Mouse (Mus musculus) CH12.LX (cell line): ENCODE data around the gene Gmpr. TPM values are rescaled to one million over a fixed set of nuclear protein-coding genes. Genes with fewer than 3 reads are reported as not detected.

Source experiments
- DNase-seq: peaks from one replicate; pipeline ENCODE4 v3.0.0-alpha.2; 2013; ENCODE audit errors: extremely low read depth
- H3K27ac ChIP-seq: 2 replicates; pipeline ENCODE4 v1.5.1; 2012; ENCODE audit warnings: low read depth, mild to moderate bottlenecking, control low read depth, moderate library complexity; ENCODE audit not compliant: insufficient read depth
- H3K27me3 ChIP-seq: replicated peaks from 2 replicates; pipeline ENCODE3; 2012; ENCODE audit warnings: inconsistent platforms
- H3K36me3 ChIP-seq, 2 experiments: replicated peaks in 1 of 2; 2 replicates each; pipeline versions ENCODE3 to v1.6.1; 2012; ENCODE audit warnings: inconsistent platforms in 1 of 2, low read length in 1 of 2, mild to moderate bottlenecking in 1 of 2, mixed read lengths in 1 of 2, moderate library complexity in 1 of 2; ENCODE audit not compliant: control insufficient read depth in 1 of 2, insufficient read depth in 1 of 2
- H3K4me1 ChIP-seq, 2 experiments: 2 replicates each; pipeline ENCODE4 v1.6.1; 2012; ENCODE audit warnings: inconsistent platforms in 1 of 2, moderate library complexity in 1 of 2; ENCODE audit not compliant: insufficient read depth in 2 of 2, control insufficient read depth in 1 of 2
- H3K4me2 ChIP-seq: 2 replicates; pipeline ENCODE4 v1.6.1; 2012; ENCODE audit warnings: low read depth, mild to moderate bottlenecking, control low read depth; ENCODE audit not compliant: poor library complexity, insufficient read depth, severe bottlenecking
- H3K4me3 ChIP-seq, 3 experiments: fragments of 150-350 bp in 1 of 3; sonication (generic) in 1 of 3; replicated peaks in 1 of 3; 2 replicates each; pipeline versions ENCODE3 to v1.5.1; 2011 to 2012; ENCODE audit warnings: low read depth in 2 of 3, low read length in 2 of 3, mild to moderate bottlenecking in 2 of 3, moderate library complexity in 2 of 3, control low read depth in 1 of 3, improper control_type of control experiment in 1 of 3, inconsistent platforms in 1 of 3, mixed read lengths in 1 of 3; ENCODE audit not compliant: poor library complexity in 1 of 3
- H3K79me2 ChIP-seq: replicated peaks from 2 replicates; pipeline ENCODE4 v1.6.1; 2012; ENCODE audit warnings: mild to moderate bottlenecking, moderate library complexity; ENCODE audit not compliant: control insufficient read depth, poor library complexity, insufficient read depth, severe bottlenecking; ENCODE audit errors: extremely low read depth
- H3K9ac ChIP-seq: 2 replicates; pipeline ENCODE4 v1.6.1; 2012; ENCODE audit warnings: low read depth, mild to moderate bottlenecking, control low read depth, moderate library complexity; ENCODE audit not compliant: insufficient read depth
- H3K9me3 ChIP-seq: replicated peaks from 2 replicates; pipeline ENCODE3; 2012; ENCODE audit warnings: low read length, inconsistent platforms, mixed read lengths
- BHLHE40 ChIP-seq: IDR thresholded peaks from 2 replicates; pipeline ENCODE4 v1.6.1; 2011; ENCODE audit warnings: mild to moderate bottlenecking, low read depth, low read length, improper control_type of control experiment
- CTCF ChIP-seq, 2 experiments: IDR thresholded peaks in 1 of 2; conservative IDR thresholded peaks in 1 of 2; 2 replicates each; pipeline ENCODE4 v1.5.1; 2011 to 2012; ENCODE audit warnings: low read depth in 2 of 2, low read length in 2 of 2, improper control_type of control experiment in 1 of 2, inconsistent platforms in 1 of 2, mild to moderate bottlenecking in 1 of 2, moderate library complexity in 1 of 2
- E2F4 ChIP-seq: IDR thresholded peaks from 2 replicates; pipeline ENCODE4 v1.6.1; 2011; ENCODE audit warnings: low read depth, low read length, improper control_type of control experiment; ENCODE audit not compliant: insufficient replicate concordance
- EP300 ChIP-seq: IDR thresholded peaks from 2 replicates; pipeline ENCODE4 v1.6.1; 2011; ENCODE audit warnings: low read length, improper control_type of control experiment
- ETS1 ChIP-seq: conservative IDR thresholded peaks from 2 replicates; pipeline ENCODE4 v1.6.1; 2012; ENCODE audit warnings: low read depth, mild to moderate bottlenecking, inconsistent platforms, low read length, improper control_type of control experiment, moderate library complexity
- GABPA ChIP-seq: IDR thresholded peaks from 2 replicates; pipeline ENCODE4 v1.6.1; 2012; ENCODE audit warnings: low read depth, low read length, improper control_type of control experiment, inconsistent platforms; ENCODE audit not compliant: insufficient replicate concordance
- MAZ ChIP-seq: IDR thresholded peaks from 2 replicates; pipeline ENCODE4 v1.6.1; 2012; ENCODE audit warnings: low read depth, mild to moderate bottlenecking, inconsistent platforms, low read length, improper control_type of control experiment, moderate library complexity
- MEF2A ChIP-seq: IDR thresholded peaks from 2 replicates; pipeline ENCODE4 v1.6.1; 2014; ENCODE audit warnings: low read depth, mild to moderate bottlenecking, inconsistent platforms, low read length, improper control_type of control experiment, borderline replicate concordance
- MXI1 ChIP-seq: IDR thresholded peaks from 2 replicates; pipeline ENCODE4 v1.6.1; 2011; ENCODE audit warnings: mild to moderate bottlenecking, low read depth, low read length, improper control_type of control experiment
- RCOR1 ChIP-seq: conservative IDR thresholded peaks from 2 replicates; pipeline ENCODE4 v1.6.1; 2012; ENCODE audit warnings: low read depth, mild to moderate bottlenecking, inconsistent platforms, low read length, improper control_type of control experiment
- SMC3 ChIP-seq: IDR thresholded peaks from 2 replicates; pipeline ENCODE4 v1.6.1; 2011; ENCODE audit warnings: low read depth, low read length, improper control_type of control experiment
- TBP ChIP-seq: conservative IDR thresholded peaks from 2 replicates; pipeline ENCODE4 v1.6.1; 2011; ENCODE audit warnings: low read depth, low read length, improper control_type of control experiment
- UBTF ChIP-seq: IDR thresholded peaks from 2 replicates; pipeline ENCODE4 v1.6.1; 2012; ENCODE audit warnings: low read depth, mild to moderate bottlenecking, inconsistent platforms, low read length, improper control_type of control experiment, moderate library complexity
- USF1 ChIP-seq: IDR thresholded peaks from 2 replicates; pipeline ENCODE4 v1.6.1; 2014; ENCODE audit warnings: low read depth, mild to moderate bottlenecking, inconsistent platforms, low read length, improper control_type of control experiment
- USF2 ChIP-seq: conservative IDR thresholded peaks from 2 replicates; pipeline ENCODE4 v1.6.1; 2011; ENCODE audit warnings: low read depth, low read length, improper control_type of control experiment
- ZKSCAN1 ChIP-seq: IDR thresholded peaks from 2 replicates; pipeline ENCODE4 v1.6.1; 2012; ENCODE audit warnings: low read depth, inconsistent platforms, low read length, improper control_type of control experiment, borderline replicate concordance
- ZMIZ1 ChIP-seq: IDR thresholded peaks from 2 replicates; pipeline ENCODE4 v1.6.1; 2012; ENCODE audit warnings: low read depth, mild to moderate bottlenecking, inconsistent platforms, low read length, improper control_type of control experiment
- dilution Hi-C: fragments of 300-500 bp; cut with MboI; formaldehyde crosslinking; loops from 2 replicates; pipeline ENCODE4 v1.14.3; 2020; ENCODE audit warnings: low sequenced_read_pairs; ENCODE audit not compliant: extremely low pct_unique_long_range_greater_than_20kb, extremely low pct_ligation_motif_present
- in situ Hi-C: fragments of 300-500 bp; cut with MboI; formaldehyde crosslinking; loops from 3 replicates; pipeline ENCODE4 v1.14.3; 2019; ENCODE audit warnings: low sequenced_read_pairs, low pct_ligation_motif_present, low pct_unique_long_range_greater_than_20kb, mixed read lengths
- polyA plus RNA-seq: library from polyadenylated mRNA; unstranded; fragments of >175 nt; gene quantifications from 2 replicates; pipeline ENCODE4 v1.2.1, GENCODE M21; 2012; ENCODE audit warnings: low read depth; ENCODE audit not compliant: insufficient read length
- total RNA-seq, 2 experiments: library from RNA; depleted of rRNA; stranded (reverse); fragments of 300-350 nt in 1 of 2; fragments of >200 nt in 1 of 2; gene quantifications; 2 replicates each; pipeline ENCODE4 v1.2.3; 2012 to 2014

The Gmpr gene
- total and polyA plus RNA-seq, 3 experiments = 0.55 to 2.2 (median 1.0) TPM

DNA sequence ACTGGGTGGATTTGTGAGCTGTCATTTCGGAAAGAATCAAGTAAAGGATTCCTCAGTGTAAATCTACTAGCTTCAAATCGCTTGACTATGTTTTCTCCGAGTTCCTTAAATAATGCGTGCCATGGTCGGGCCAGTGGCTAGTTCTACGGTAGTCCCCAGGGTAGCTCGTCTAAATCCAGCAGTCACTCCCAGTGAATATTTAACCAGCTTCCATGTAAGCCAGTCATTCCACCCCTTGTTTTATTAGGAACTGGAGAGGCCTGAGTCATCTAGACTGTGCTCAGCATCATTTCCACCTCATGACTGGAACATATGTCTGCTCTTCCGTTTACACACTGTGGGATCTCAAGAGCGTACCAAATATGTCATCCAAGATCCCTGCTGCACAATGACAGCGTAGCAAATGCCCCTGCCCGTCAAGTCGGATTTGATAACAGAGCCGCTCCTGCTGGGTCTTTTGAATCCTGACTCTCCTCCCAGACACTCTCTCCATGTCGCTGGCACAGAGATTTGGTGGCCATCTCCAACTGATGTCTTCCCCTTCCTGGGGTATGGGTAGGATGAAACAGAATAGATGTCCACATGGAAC is 45.8 kb upstream of the Gmpr start:
- H3K4me2 ChIP-seq = no peak overlapping the region
- DNase-seq = no peak
- no peak overlapping the region for H3K4me3 ChIP-seq
- no peak overlapping the region for H3K27ac ChIP-seq
- no peaks in the 10 kb centered on the region for H3K4me1 ChIP-seq
- no peaks in the 10 kb centered on the region for H3K36me3 ChIP-seq
- dilution Hi-C loops (no loop called here), in situ Hi-C loops (no loop called here)
- no peaks in the 10 kb centered on the region for H3K79me2 ChIP-seq
- TF ChIP-seq MEF2A (no peak), MAZ (no peak), EP300 (no peak), USF1 (no peak)
- H3K9ac ChIP-seq = no peak overlapping the region
- no peaks in the 10 kb centered on the region for H3K27me3 ChIP-seq
- no peaks in the 10 kb centered on the region for H3K9me3 ChIP-seq

DNA sequence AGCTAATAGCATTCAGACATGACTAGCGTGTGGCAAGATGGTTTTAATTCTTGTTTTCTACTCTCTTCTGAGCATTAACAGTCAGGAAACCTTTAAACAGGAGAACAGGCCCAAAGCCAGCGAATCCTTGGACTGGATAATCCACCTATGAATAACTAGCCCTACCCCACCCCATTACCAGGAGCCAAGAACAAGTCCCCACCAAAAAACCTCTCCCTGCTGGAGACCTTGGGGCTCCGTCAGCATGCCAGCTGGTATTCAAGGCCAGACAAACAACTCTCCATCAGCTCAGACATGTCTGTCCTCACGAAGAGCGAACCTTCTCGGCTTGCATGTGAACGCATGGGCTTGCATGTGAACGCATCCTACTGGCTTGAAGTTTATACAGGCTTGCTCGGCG is 41.6 kb upstream of the Gmpr start:
- H3K9ac ChIP-seq = no peak overlapping the region
- no peak overlapping the region for H3K4me2 ChIP-seq
- H3K4me3 ChIP-seq = no peak overlapping the region
- TF ChIP-seq BHLHE40 (no peak), ZMIZ1 (no peak), ETS1 (no peak), USF2 (no peak), RCOR1 (no peak), E2F4 (no peak), MXI1 (no peak), SMC3 (no peak)
- in situ Hi-C loops = no loop called here
- peaks cover 5 to 8% of the 10 kb centered on the region in 2 experiments; a peak in 3 of 4 replicates for H3K4me1 ChIP-seq
- H3K27me3 ChIP-seq = no peaks in the 10 kb centered on the region
- no peaks in the 10 kb centered on the region for H3K36me3 ChIP-seq
- H3K27ac ChIP-seq = no peak overlapping the region
- H3K9me3 ChIP-seq = no peaks in the 10 kb centered on the region
- DNase-seq = no peak
- dilution Hi-C loops = no loop called here
- H3K79me2 ChIP-seq = no peaks in the 10 kb centered on the region

DNA sequence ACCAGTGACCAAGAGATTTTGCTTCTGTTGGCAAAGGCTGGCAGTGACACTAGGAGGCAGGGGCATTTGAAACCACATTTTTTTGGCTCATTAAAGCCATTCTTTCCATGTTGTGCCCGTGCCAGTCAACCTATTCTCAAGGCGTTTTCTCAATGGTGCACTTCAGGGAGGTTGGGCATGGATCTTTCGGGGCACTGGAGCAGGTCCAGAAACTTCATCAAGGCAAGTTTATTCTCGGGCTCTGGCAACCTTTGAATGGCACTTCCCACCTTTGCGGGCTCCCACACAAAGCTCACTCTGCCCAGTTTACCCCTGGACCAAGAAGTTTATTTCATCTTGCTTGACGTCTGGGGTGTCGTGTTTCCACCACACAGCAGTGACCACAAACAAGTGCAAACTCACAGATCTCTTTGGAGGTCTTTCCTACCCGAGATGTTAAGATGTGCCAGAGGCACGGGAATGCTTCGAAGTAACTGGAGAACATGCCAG is 41.2 kb upstream of the Gmpr start:
- H3K9ac ChIP-seq = no peak overlapping the region
- no peaks in the 10 kb centered on the region for H3K27me3 ChIP-seq
- no peaks in the 10 kb centered on the region for H3K9me3 ChIP-seq
- no peaks in the 10 kb centered on the region for H3K36me3 ChIP-seq
- no peaks in the 10 kb centered on the region for H3K79me2 ChIP-seq
- no peak for DNase-seq
- in situ Hi-C loops = no loop called here
- H3K4me1 ChIP-seq = peaks cover 5 to 8% of the 10 kb centered on the region in 2 experiments; a peak in 3 of 4 replicates
- dilution Hi-C loops = no loop called here
- no peak overlapping the region for H3K4me3 ChIP-seq
- H3K4me2 ChIP-seq = no peak overlapping the region
- no peak overlapping the region for H3K27ac ChIP-seq
- no peak for TF ChIP-seq CTCF (conservative IDR thresholded peaks at IDR 0.05 in 1 of 2, IDR thresholded peaks at IDR 0.05 in 1 of 2; ENCODE audit: low read depth in 2 of 2, low read length in 2 of 2)
- TF ChIP-seq ZKSCAN1 = no peak
- TF ChIP-seq ZMIZ1 = no peak
- TF ChIP-seq TBP = no peak
- TF ChIP-seq UBTF = no peak
- TF ChIP-seq GABPA = no peak
